20 mouse cellular contexts compared by ENCODE assay signal in genomic region chr2:57793519-57794296, GRCm38 (mm10).
DNase-seq lines count a peak whose midpoint lies in the region; ATAC-seq and TF ChIP-seq lines count a peak whose summit lies in the region.
"Had no signal": no experiment of that assay in that cellular context is flagged by ENCODE, and none has a peak within 500 bp of the region (broad histone marks: within the 10 kb centered on the region; RNA-seq: fewer than 3 reads in every experiment).

No protein-coding gene starts in this region.

- TF ChIP-seq POLR2A in CH12.LX (IDR thresholded peaks at IDR 0.05; ENCODE audit: low read depth, low read length) = no peak
- TF ChIP-seq POLR2A in brain, embryonic 14.5 days (IDR thresholded peaks at IDR 0.05; ENCODE audit: borderline replicate concordance, extremely low read depth, insufficient read depth, insufficient read length, poor library complexity, severe bottlenecking) = no peak

- TF ChIP-seq CTCF in CH12.LX (conservative IDR thresholded peaks at IDR 0.05 in 1 of 2, IDR thresholded peaks at IDR 0.05 in 1 of 2; ENCODE audit: low read depth in 2 of 2, low read length in 2 of 2) = no peak
- no peak for TF ChIP-seq CTCF in brain, embryonic 14.5 days (IDR thresholded peaks at IDR 0.05; ENCODE audit: borderline replicate concordance, extremely low read depth, insufficient read depth, insufficient read length)

- WGBS in hindbrain, embryonic 13.5 days = 54% methylated on average over 8 of the region's 8 CpGs
- 54% methylated on average over 8 of the region's 8 CpGs for WGBS in hindbrain, embryonic 16.5 days
- 48% methylated on average over 8 of the region's 8 CpGs for WGBS in midbrain, embryonic 16.5 days

- no peak for TF ChIP-seq EP300 in CH12.LX (IDR thresholded peaks at IDR 0.05; ENCODE audit: low read length)

- no peaks in the 10 kb centered on the region for H3K79me2 ChIP-seq in CH12.LX (replicated peaks; ENCODE audit: control insufficient read depth, extremely low read depth, insufficient read depth, poor library complexity, severe bottlenecking)

- peak; percentile 9 for DNase-seq in CH12.LX (ENCODE audit: extremely low read depth)
- DNase-seq in brain, embryonic 14.5 days (ENCODE audit: low read depth) = peak; percentile 67
- no peak for DNase-seq in adrenal gland, postnatal 25 days
- DNase-seq in left cerebral cortex, adult 9 months (ENCODE audit: low spot score in 2 of 2) = no peak
- DNase-seq: adrenal gland, adult 8-10 months; cerebellum, adult 11-12 months; cerebellum, adult 9-10 months; cerebellum, postnatal 25 days; heart, adult 18-20 months; heart, postnatal 10 days; heart, postnatal 4 days; kidney, adult 11 months had no signal

- H3K36me3 ChIP-seq in hindbrain, embryonic 13.5 days = no peaks in the 10 kb centered on the region
- H3K36me3 ChIP-seq in hindbrain, embryonic 16.5 days (ENCODE audit: control insufficient read depth, insufficient read depth, low read length) = no peaks in the 10 kb centered on the region
- H3K36me3 ChIP-seq in CH12.LX (replicated peaks in 1 of 2; ENCODE audit: control insufficient read depth in 1 of 2, insufficient read depth in 1 of 2, low read length in 1 of 2) = no peaks in the 10 kb centered on the region
- no peaks in the 10 kb centered on the region for H3K36me3 ChIP-seq in midbrain, embryonic 16.5 days (ENCODE audit: control insufficient read depth, insufficient read depth, low read length)
- H3K36me3 ChIP-seq: embryonic facial prominence, embryonic 12.5 days; G1E; heart, embryonic 10.5 days had no signal

- peak; percentile 10; the same call in 1 of the 2 replicates for ATAC-seq in hindbrain, embryonic 13.5 days (ENCODE audit: low FRiP score)
- no peak; the same call in 1 of the 2 replicates for ATAC-seq in hindbrain, embryonic 16.5 days
- ATAC-seq in midbrain, embryonic 16.5 days = peak; percentile 86
- ATAC-seq: inflammation-experienced regulatory T-cells, adult 6 months had no signal

- in situ Hi-C loops in CH12.LX (cut with MboI; ENCODE audit: low pct_ligation_motif_present, low pct_unique_long_range_greater_than_20kb, low sequenced_read_pairs) = no loop called here

- no peaks in the 10 kb centered on the region for H3K4me1 ChIP-seq in hindbrain, embryonic 13.5 days (replicated peaks)
- H3K4me1 ChIP-seq in hindbrain, embryonic 16.5 days (ENCODE audit: control insufficient read depth, insufficient read depth, low read depth, low read length) = no peaks in the 10 kb centered on the region
- H3K4me1 ChIP-seq in CH12.LX (ENCODE audit: control insufficient read depth in 1 of 2, insufficient read depth in 2 of 2) = peaks cover 0 to 4% of the 10 kb centered on the region in 2 experiments; a peak in 1 of 4 replicates
- no peaks in the 10 kb centered on the region for H3K4me1 ChIP-seq in midbrain, embryonic 16.5 days (ENCODE audit: control insufficient read depth, insufficient read depth, low read length)
- H3K4me1 ChIP-seq: embryonic facial prominence, embryonic 12.5 days; heart, embryonic 10.5 days had no signal

- no peak overlapping the region for H3K27ac ChIP-seq in hindbrain, embryonic 13.5 days
- no peak overlapping the region for H3K27ac ChIP-seq in hindbrain, embryonic 16.5 days (ENCODE audit: low read depth, low read length)
- no peak overlapping the region for H3K27ac ChIP-seq in CH12.LX (ENCODE audit: insufficient read depth, low read depth)
- no peak overlapping the region for H3K27ac ChIP-seq in midbrain, embryonic 16.5 days (ENCODE audit: low read length)
- H3K27ac ChIP-seq: embryonic facial prominence, embryonic 12.5 days; heart, embryonic 10.5 days; hindbrain, embryonic 14.5 days had no signal

- H3K9ac ChIP-seq in hindbrain, embryonic 13.5 days = no peak overlapping the region
- no peak overlapping the region for H3K9ac ChIP-seq in hindbrain, embryonic 16.5 days (ENCODE audit: low read depth, low read length)
- no peak overlapping the region for H3K9ac ChIP-seq in CH12.LX (ENCODE audit: insufficient read depth, low read depth)
- H3K9ac ChIP-seq in midbrain, embryonic 16.5 days (ENCODE audit: low read depth, low read length) = no peak overlapping the region
- H3K9ac ChIP-seq: embryonic facial prominence, embryonic 12.5 days; hindbrain, embryonic 14.5 days had no signal

- no peaks in the 10 kb centered on the region for H3K27me3 ChIP-seq in hindbrain, embryonic 13.5 days
- H3K27me3 ChIP-seq in hindbrain, embryonic 16.5 days (replicated peaks; ENCODE audit: control insufficient read depth, insufficient read depth, low read length) = no peaks in the 10 kb centered on the region
- H3K27me3 ChIP-seq in CH12.LX (replicated peaks) = no peaks in the 10 kb centered on the region
- no peaks in the 10 kb centered on the region for H3K27me3 ChIP-seq in midbrain, embryonic 16.5 days (ENCODE audit: control insufficient read depth, insufficient read depth, low read depth, low read length)
- H3K27me3 ChIP-seq: embryonic facial prominence, embryonic 12.5 days had no signal

- H3K4me2 ChIP-seq in hindbrain, embryonic 13.5 days = no peak overlapping the region
- no peak overlapping the region for H3K4me2 ChIP-seq in hindbrain, embryonic 16.5 days (ENCODE audit: low read length)
- no peak overlapping the region for H3K4me2 ChIP-seq in CH12.LX (ENCODE audit: insufficient read depth, low read depth, poor library complexity, severe bottlenecking)
- H3K4me2 ChIP-seq in midbrain, embryonic 16.5 days (ENCODE audit: low read length) = no peak overlapping the region
- H3K4me2 ChIP-seq: embryonic facial prominence, embryonic 12.5 days; hindbrain, embryonic 14.5 days had no signal

- dilution Hi-C loops in CH12.LX (cut with MboI; ENCODE audit: extremely low pct_ligation_motif_present, extremely low pct_unique_long_range_greater_than_20kb, low sequenced_read_pairs) = no loop called here

- no peak for TF ChIP-seq RAD21 in CH12.LX (IDR thresholded peaks at IDR 0.05; ENCODE audit: low read depth, low read length)

- H3K4me3 ChIP-seq in hindbrain, embryonic 13.5 days = no peak overlapping the region
- no peak overlapping the region for H3K4me3 ChIP-seq in hindbrain, embryonic 16.5 days (ENCODE audit: low read length)
- H3K4me3 ChIP-seq in CH12.LX (replicated peaks in 1 of 3; ENCODE audit: low read depth in 2 of 3, low read length in 2 of 3, poor library complexity in 1 of 3) = no peak overlapping the region
- H3K4me3 ChIP-seq in midbrain, embryonic 16.5 days (ENCODE audit: low read depth, low read length) = no peak overlapping the region
- H3K4me3 ChIP-seq: embryonic facial prominence, embryonic 12.5 days; heart, embryonic 10.5 days had no signal

- no peaks in the 10 kb centered on the region for H3K9me3 ChIP-seq in hindbrain, embryonic 13.5 days
- peaks cover 4% of the 10 kb centered on the region; the same call in 1 of the 2 replicates for H3K9me3 ChIP-seq in hindbrain, embryonic 16.5 days (ENCODE audit: control insufficient read depth, low read length)
- no peaks in the 10 kb centered on the region for H3K9me3 ChIP-seq in CH12.LX (replicated peaks; ENCODE audit: low read length)
- no peaks in the 10 kb centered on the region for H3K9me3 ChIP-seq in midbrain, embryonic 16.5 days (replicated peaks; ENCODE audit: control insufficient read depth, low read length, poor library complexity, severe bottlenecking)
- H3K9me3 ChIP-seq: embryonic facial prominence, embryonic 12.5 days; G1E; heart, embryonic 10.5 days had no signal

TF ChIP-seq in CH12.LX, 34 proteins besides CTCF, POLR2A, EP300 and RAD21:
- TF ChIP-seq SMC3 (IDR thresholded peaks at IDR 0.05; ENCODE audit: low read depth, low read length) (no peak), USF1 (IDR thresholded peaks at IDR 0.05; ENCODE audit: low read depth, low read length) (no peak), ZNF384 (IDR thresholded peaks at IDR 0.05; ENCODE audit: low read depth, low read length) (no peak), MYC (IDR thresholded peaks at IDR 0.05; ENCODE audit: low read depth, low read length) (no peak), HCFC1 (IDR thresholded peaks at IDR 0.05; ENCODE audit: low read depth, low read length) (no peak), MAFK (IDR thresholded peaks at IDR 0.05; ENCODE audit: insufficient replicate concordance, low read length) (no peak), ELF1 (IDR thresholded peaks at IDR 0.05; ENCODE audit: low read depth, low read length) (no peak), POLR2AphosphoS2 (IDR thresholded peaks at IDR 0.05; ENCODE audit: low read depth, low read length) (no peak), JUND (conservative IDR thresholded peaks at IDR 0.05; ENCODE audit: low read depth, low read length) (no peak), BHLHE40 (IDR thresholded peaks at IDR 0.05; ENCODE audit: low read depth, low read length) (no peak), KAT2A (IDR thresholded peaks at IDR 0.05; ENCODE audit: insufficient replicate concordance, low read length) (no peak), TCF12 (IDR thresholded peaks at IDR 0.05; ENCODE audit: low read depth, low read length) (no peak), MEF2A (IDR thresholded peaks at IDR 0.05; ENCODE audit: borderline replicate concordance, low read depth, low read length) (no peak), RCOR1 (conservative IDR thresholded peaks at IDR 0.05; ENCODE audit: low read depth, low read length) (no peak), TBP (conservative IDR thresholded peaks at IDR 0.05; ENCODE audit: low read depth, low read length) (no peak), JUN (IDR thresholded peaks at IDR 0.05; ENCODE audit: insufficient read depth, low read depth, low read length) (no peak), ZMIZ1 (IDR thresholded peaks at IDR 0.05; ENCODE audit: low read depth, low read length) (no peak), PAX5 (IDR thresholded peaks at IDR 0.05; ENCODE audit: low read length) (no peak)
TF ChIP-seq in CH12.LX: peak in this region for 0.

Comparison
In these comparisons a context has a peak if more than half of its experiments do, and no peak if none do; other contexts are left out.
1. DNase-seq: peak in CH12.LX (single experiment) and brain, embryonic 14.5 days (single experiment); none in adrenal gland, postnatal 25 days (single experiment) and left cerebral cortex, adult 9 months (0 of 2).